Mouse (Mus musculus): ENCODE data around the gene Mtnr1b. TPM values are rescaled to one million over a fixed set of nuclear protein-coding genes. Genes with fewer than 3 reads are reported as not detected.
A peak's percentile ranks its signal among the peaks of the same experiment; 100 is the strongest.

The Mtnr1b gene
- polyA plus RNA-seq, 1 experiment from 2014 or later, result not detected

DNA sequence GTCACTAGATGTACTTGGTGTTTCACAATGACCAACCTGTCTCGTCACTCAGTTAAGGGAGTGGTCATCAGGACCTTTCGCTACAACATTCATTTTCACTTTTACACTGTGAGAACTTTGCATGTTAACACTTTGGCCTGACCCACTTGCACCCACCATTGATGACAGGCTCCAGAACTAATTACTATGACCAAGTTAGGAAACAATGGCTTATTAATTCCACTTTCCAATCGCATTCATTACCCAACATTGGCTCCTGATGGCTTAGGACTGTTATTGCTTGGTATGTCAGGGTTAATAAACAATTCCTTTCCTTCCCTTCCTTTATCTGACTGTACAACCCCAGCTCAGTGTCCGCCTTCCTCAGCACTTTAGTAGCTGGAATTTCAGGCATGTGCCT is 92.4 kb downstream of the Mtnr1b start:
- Histone ChIP-seq H3K9me3 (replicated peaks; ENCODE audit: control insufficient read depth, low read length) (no peaks in the 10 kb centered on the region), H3K4me3 (ENCODE audit: low read depth, low read length) (no peak overlapping the region), H3K9ac (ENCODE audit: low read length) (no peak overlapping the region), H3K27me3 (replicated peaks; ENCODE audit: control insufficient read depth, insufficient read depth, low read length) (no peaks in the 10 kb centered on the region), H3K4me1 (ENCODE audit: control insufficient read depth, insufficient read depth, low read length) (no peaks in the 10 kb centered on the region), H3K4me2 (ENCODE audit: low read length) (no peak overlapping the region), H3K27ac (ENCODE audit: low read depth, low read length) (no peak overlapping the region), H3K36me3 (ENCODE audit: control insufficient read depth, insufficient read depth, low read length) (no peaks in the 10 kb centered on the region)
- 57% methylated on average over 4 of the region's 4 CpGs for WGBS
- ATAC-seq, result no peak
- DNase-seq (ENCODE audit: low spot score), result no peak

DNA sequence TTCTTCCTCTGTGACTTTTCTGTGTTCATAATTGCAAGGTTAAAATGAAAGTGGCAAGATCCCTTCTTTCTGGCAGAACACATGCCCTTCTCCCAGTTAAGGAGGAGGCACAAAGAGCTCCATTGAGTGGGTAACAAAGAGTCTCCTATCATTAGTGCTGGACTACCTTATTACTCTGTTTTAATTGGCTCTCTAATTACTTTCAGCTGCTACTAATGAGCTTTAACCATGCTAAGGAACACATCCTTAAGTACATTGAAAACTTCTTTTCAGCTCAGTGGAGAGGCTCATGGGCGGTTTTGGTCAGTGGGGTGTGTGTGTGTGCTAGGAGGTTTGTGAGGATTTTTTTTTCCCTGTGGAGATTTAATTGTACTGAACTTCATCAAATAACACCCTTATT is 99.4 kb downstream of the Mtnr1b start:
- no peaks in the 10 kb centered on the region for H3K36me3 ChIP-seq (ENCODE audit: control insufficient read depth, insufficient read depth, low read length)
- peak; percentile 95 for DNase-seq (ENCODE audit: low spot score)

More for the DNA sequence above, 99.4 kb downstream of the Mtnr1b start:
- 11% methylated on average over 1 of the region's 1 CpGs for WGBS
- Histone ChIP-seq H3K27me3 (replicated peaks; ENCODE audit: control insufficient read depth, insufficient read depth, low read length) (0 out of 2 replicates have a peak, but pooled peaks cover 5% of the 10 kb centered on the region), H3K4me3 (ENCODE audit: low read depth, low read length) (no peak overlapping the region), H3K9me3 (replicated peaks; ENCODE audit: control insufficient read depth, low read length) (no peaks in the 10 kb centered on the region), H3K4me1 (ENCODE audit: control insufficient read depth, insufficient read depth, low read length) (peaks cover 12% of the 10 kb centered on the region; the same call in 1 of the 2 replicates), H3K9ac (ENCODE audit: low read length) (no peak overlapping the region), H3K27ac (ENCODE audit: low read depth, low read length) (no peak overlapping the region), H3K4me2 (ENCODE audit: low read length) (no peak overlapping the region)
- ATAC-seq, result peak; percentile 97

Other genes starting within 250 kb of the Mtnr1b start
- gene Deup1, start 246.6 kb downstream of the Mtnr1b start, polyA plus RNA-seq (2014; fragmentation: Nextera tagmentation; extraction: Ambion mirVana), result 2.0 and 2.2 TPM in 2 replicates
- gene Slc36a4, start 164.8 kb downstream of the Mtnr1b start, polyA plus RNA-seq (2014; fragmentation: Nextera tagmentation; extraction: Ambion mirVana), result 34.7 and 42.0 TPM in 2 replicates

All from forebrain, embryonic 14.5 days (tissue).